Mouse (Mus musculus) CH12F3 (cell line): ENCODE results near the gene Arhgap33.

ENCODE experiments used
- in situ Hi-C: fragments of 300-500 bp; cut with MboI; formaldehyde crosslinking; loops from 2 replicates; pipeline ENCODE4 v1.14.3; 2020; ENCODE audit warnings: low sequenced_read_pairs

Arhgap33 gene

GRCm38 (mm10) chr7:30534633-30535577, at the start of gene Arhgap33:
TSS of gene Arhgap33 (minus strand) at chr7:30535060.
- in situ Hi-C loops = no loop called here

- in situ Hi-C loops = no loop called here
These were observed 49.5 kb upstream of the Arhgap33 start for GRCm38 (mm10) chr7:30584339-30584738.

- in situ Hi-C loops = no loop called here
These were observed 46.7 kb upstream of the Arhgap33 start for GRCm38 (mm10) chr7:30581547-30581946.

- in situ Hi-C loops = no loop called here
These were observed 45.1 kb upstream of the Arhgap33 start for GRCm38 (mm10) chr7:30579950-30580349.

GRCm38 (mm10) chr7:30572969-30573368, 38.1 kb upstream of the Arhgap33 start:
- in situ Hi-C loops = no loop called here

GRCm38 (mm10) chr7:30572389-30572788, 37.5 kb upstream of the Arhgap33 start:
- in situ Hi-C loops = no loop called here

- in situ Hi-C loops = no loop called here
These were observed 32.7 kb upstream of the Arhgap33 start for GRCm38 (mm10) chr7:30567555-30567954.

GRCm38 (mm10) chr7:30566033-30566432, 31.2 kb upstream of the Arhgap33 start:
- in situ Hi-C loops = no loop called here

GRCm38 (mm10) chr7:30564970-30565571, 30.2 kb upstream of the Arhgap33 start, which contains the start of gene Igflr1:
TSS of gene Igflr1 (plus strand) at chr7:30565427.
- in situ Hi-C loops = no loop called here

GRCm38 (mm10) chr7:30563906-30564280, 29.0 kb upstream of the Arhgap33 start:
- in situ Hi-C loops = no loop called here

- in situ Hi-C loops = no loop called here
These were observed 28.5 kb upstream of the Arhgap33 start, which contains the start of the genes U2af1l4, Gm49396 and Psenen for GRCm38 (mm10) chr7:30563117-30563905. TSS of gene U2af1l4 (plus strand) at chr7:30563301. TSS of gene Gm49396 (plus strand) at chr7:30563344. TSS of gene Psenen (minus strand) at chr7:30563627.

GRCm38 (mm10) chr7:30562526-30563116, 27.8 kb upstream of the Arhgap33 start:
- in situ Hi-C loops = no loop called here

GRCm38 (mm10) chr7:30560296-30560695, 25.4 kb upstream of the Arhgap33 start:
- in situ Hi-C loops = no loop called here

- in situ Hi-C loops = no loop called here
These were observed 24.6 kb upstream of the Arhgap33 start, which contains the start of gene Lin37 for GRCm38 (mm10) chr7:30559443-30559954. TSS of gene Lin37 (minus strand) at chr7:30559838.

- in situ Hi-C loops = no loop called here
These were observed 24.0 kb upstream of the Arhgap33 start for GRCm38 (mm10) chr7:30558656-30559442.

- in situ Hi-C loops = no loop called here
These were observed 23.1 kb upstream of the Arhgap33 start for GRCm38 (mm10) chr7:30557901-30558514.

- in situ Hi-C loops = no loop called here
These were observed 22.2 kb upstream of the Arhgap33 start for GRCm38 (mm10) chr7:30556894-30557536.

GRCm38 (mm10) chr7:30553810-30554584, 19.1 kb upstream of the Arhgap33 start:
- in situ Hi-C loops = no loop called here
